Mouse (Mus musculus) adrenal gland, adult 8-10 months (tissue): ENCODE measurements around the gene Fat2. TPM values are rescaled to one million over a fixed set of nuclear protein-coding genes. Genes with fewer than 3 reads are reported as not detected.
A peak's percentile ranks its signal among the peaks of the same experiment; 100 is the strongest.

ENCODE experiments used
- DNase-seq: peaks from one replicate; pipeline ENCODE4 v3.0.0; 2022
- total RNA-seq, 4 experiments: library from RNA; stranded (reverse); gene quantifications; 2 replicates each; pipeline ENCODE4 v1.2.4; 2022

Gene Fat2
- total RNA-seq: under 1 TPM; 0.03 to 0.08 (median 0.06) TPM

DNA sequence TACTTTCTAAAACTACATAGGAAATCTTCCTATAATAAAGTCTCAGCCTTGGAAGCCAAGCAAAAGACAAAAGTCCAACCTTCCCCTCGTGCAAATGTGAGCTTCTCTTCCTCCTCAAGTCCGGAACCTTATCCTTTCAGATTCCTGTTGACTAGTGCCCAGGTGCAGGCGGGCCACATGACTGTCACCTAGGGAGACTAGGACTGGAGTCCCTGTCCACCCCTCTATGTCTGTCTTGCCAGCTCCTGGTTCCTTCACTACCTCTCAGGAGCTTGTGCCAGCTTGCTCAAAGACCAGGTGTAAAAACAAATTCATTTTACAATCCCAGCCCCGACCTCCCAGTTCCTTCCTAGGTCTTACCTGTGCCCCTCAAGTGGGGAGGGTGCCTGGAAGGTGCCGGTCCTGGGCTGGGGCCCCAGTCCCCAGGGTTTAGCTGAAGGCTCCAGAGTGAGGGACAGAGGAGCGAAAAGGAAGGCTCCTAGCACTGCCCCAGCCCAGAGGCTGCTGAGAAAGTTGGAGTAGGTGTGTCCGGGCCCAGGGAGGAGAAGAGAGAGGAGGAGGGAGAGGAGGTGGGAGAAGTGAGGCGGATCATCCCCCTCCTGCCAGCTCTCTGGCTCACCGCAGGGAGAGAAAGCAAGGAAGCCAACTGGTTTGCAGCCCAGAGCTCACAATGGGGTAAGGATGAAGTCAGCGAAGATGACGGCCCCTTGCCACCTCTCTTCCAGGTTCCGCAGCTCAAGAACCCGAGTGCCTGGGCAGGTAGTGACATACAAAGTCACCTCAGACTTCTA is at the start of gene Fat2:
Gene Fat2 (minus strand): TSS at position 464 of the 791 bp plus-strand sequence.
- no peak for DNase-seq

DNA sequence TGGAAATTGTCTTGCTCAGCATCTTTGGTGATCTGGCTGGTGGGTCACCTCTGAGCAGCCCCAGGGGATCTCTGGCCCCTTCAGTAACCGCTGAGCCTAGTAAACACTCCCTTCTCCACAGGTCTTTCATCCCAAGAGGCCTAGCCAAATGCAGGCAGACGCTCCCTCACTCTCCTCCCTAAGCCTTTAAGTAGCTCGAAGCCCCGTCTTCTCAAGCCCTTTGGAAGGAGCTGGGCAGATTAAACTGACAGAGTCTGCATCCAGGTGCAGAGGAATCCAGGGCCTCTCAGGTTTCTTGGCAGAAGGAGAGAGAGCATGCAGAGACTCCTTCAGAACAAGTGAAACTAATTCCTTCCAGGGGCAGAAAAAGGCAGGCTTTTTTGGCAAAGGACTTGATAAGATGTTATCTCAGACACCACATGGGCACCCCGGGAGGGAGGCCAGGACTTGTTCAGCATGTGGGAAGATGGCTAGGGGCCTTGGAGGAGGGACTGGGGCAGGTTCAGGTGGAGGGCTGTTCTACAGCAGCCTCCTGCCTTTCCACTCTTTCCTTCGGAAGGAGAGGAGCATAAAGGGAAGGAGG is 47.2 kb upstream of the Fat2 start:
- DNase-seq: no peak

DNA sequence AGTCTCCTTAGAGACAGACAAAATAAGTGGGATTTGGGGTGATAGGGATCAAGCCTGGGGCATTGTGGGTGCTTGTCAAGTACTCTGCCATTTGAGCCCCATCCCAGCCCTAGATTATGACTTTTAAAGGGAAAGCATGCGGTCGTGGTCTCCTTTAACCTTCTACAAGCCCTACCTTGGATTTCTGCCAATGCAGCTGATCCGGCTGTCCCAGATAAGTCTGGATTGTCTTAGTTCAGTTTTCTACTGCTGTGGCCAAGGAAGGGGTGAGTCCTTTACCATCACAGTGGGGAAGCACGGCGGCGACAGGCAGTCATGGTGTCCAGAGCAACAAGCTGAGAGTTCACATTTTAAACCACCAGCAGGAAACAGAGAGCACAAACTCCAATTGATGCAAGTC is 44.5 kb upstream of the Fat2 start:
- DNase-seq: no peak

DNA sequence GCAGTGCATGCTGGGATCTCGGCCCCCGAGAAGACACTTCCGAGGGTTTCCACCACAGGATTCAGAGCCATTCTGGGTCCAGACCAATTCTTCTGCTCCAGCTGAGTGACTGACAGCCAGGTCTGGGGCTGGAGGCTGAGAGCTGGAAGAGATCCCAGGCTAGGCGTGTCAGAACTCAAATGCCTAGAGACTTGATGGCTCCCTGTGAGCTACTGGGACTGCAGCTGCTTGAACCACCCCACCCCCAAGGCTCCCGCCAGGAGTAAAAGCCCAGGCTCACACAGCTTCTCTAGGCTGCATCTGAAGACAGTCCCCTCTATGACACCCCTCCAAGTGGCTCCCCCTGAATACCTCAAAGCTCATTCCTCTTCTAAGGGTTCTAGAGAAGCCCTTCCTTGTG is 42.0 kb upstream of the Fat2 start:
- DNase-seq: no peak

DNA sequence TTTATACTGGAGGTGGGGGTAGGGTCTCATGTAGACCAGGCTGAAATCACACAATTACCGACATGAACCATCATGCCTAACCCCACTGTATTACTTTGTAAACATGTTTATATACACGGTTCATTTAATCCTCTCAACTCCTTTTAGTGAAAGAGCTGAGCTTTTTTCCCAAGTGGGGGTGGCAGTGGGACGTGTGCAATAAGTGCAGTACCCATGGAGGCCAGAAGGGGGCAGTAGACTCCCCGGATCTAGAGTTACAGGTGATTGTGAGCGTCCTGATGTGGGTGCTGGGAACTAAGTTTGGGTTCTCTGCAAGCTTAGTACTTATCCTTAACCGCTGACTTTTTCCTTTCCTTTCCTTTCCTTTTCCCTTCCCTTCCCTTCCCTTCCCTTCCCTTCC is 37.5 kb upstream of the Fat2 start:
- DNase-seq: no peak

DNA sequence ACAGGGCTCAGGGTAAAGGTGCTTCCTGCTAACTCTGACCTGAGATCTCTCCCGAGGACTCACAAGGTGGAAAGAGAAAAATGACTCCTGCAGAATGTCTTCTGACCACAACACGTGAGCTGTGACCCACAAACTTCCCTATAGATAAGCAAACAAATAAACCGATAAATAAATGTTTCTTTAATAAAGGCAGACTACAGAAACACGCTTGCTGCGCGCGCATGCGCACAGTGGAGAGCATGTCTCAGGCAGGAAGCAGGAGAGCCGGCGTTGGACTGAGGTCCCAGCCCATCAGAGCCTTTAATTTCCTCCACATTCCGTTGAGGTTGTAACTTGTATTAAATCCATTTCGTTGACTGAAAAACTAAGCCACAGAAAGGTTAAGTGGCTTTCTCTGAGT is 37.0 kb upstream of the Fat2 start:
- no peak for DNase-seq

DNA sequence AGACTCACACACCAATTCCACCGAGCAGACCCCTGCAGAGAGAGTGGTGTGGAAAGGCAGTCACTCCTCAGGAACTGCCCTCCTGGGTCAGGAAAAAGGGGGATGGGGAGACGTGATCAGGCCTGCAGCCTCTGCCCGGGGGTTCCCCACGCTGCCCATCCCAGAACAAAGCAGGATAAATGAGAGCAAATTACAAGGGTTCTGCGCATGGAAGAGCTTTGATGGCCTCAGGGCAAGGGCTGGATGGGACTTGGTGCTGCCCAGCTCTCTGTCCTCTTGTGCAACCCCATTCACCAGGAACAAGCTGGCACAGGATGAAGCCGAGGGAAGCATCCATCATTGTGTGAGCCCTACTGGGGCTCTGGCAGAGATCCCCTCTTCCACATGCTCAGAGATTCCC is 35.6 kb upstream of the Fat2 start:
- no peak for DNase-seq

DNA sequence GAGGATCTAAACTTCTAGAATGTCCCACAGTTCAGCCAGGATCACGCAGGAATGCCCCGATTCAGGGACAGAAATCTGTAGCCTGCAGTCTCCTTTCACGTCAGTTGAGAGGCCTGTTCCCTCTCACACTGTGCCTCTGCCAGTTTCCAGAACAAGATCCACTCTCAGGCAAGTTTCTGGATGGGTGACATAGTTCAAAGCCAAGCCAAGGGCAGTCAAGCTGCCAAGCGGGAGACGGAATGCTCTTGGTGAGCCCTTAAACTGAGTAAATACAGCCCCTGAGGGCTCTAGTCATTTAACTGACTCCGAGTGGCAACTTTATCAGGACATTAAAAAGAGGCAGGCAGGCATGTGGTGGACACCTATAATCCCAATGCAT is 32.7 kb upstream of the Fat2 start:
- DNase-seq: no peak

DNA sequence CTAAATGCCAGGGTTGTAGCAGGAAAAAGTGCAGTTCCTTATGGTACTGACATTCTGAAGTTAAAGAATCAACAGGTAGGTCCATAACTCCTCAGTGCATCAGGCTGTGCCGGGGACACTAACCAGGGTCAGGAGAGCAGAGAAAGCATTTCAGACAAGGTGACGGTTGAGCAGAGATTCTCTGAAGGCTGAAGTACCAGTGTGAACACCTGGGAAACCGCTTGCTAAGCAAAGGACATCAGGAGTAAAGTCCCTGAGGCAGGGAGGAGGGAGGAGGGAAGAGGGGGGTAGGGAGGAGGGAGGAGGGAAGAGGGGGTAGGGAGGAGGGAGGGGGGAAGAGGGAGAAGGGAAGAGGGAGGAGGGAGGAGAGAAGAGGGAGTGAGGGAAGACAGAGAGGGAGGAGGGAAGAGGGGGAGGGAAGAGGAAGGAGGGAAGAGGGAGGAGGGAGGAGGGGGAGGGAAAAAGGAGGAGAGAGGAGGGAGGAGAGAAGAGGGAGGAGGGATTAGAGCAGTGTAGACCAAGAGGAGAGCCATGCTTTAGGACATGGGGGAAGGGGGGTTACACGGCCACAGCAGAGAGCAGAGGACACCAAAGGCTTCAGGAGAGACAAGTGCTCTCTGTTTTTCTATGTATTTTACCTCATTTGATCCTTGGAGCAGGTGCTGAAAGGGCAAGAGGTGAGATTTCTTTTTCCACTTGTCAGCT is 32.2 kb upstream of the Fat2 start:
- no peak for DNase-seq

DNA sequence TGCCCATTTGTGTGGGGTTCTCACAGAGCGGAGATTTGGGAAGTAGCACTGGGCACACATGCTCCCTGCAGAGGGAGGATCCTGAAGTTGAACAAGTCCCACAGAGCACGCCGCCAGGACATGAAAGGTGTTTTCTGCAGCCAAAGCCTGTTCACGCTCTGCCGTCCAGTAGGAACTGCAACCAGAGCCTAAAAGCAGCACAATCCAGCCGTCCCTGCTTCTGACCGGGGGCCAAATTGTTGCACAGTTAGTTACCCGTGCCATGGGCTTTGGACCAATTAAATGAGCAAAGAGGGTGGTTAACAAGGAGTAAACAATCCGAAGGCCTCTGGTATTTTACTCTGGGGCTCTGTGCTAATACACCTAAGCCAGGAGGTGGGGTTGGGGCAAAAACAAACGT is 31.4 kb upstream of the Fat2 start:
- no peak for DNase-seq

DNA sequence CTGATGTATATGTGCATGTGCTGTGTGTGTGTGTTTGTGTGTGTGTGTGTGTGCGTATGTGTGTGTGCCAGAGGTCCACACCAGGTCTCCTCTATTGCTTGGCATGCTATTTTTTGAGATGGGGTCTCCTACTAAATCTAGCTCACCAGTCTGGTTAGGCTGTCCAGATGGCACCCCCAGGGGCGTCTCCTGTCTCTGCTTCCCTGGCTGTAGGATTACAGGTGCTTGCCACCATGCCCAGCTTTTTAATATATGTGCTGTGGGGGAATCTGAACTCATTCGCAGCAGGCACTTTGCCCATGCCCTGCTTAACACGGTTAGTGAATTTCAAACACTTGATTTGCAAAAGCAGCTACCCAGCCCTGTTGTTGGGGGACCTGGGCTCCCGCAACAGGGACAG is 29.5 kb upstream of the Fat2 start:
- no peak for DNase-seq

DNA sequence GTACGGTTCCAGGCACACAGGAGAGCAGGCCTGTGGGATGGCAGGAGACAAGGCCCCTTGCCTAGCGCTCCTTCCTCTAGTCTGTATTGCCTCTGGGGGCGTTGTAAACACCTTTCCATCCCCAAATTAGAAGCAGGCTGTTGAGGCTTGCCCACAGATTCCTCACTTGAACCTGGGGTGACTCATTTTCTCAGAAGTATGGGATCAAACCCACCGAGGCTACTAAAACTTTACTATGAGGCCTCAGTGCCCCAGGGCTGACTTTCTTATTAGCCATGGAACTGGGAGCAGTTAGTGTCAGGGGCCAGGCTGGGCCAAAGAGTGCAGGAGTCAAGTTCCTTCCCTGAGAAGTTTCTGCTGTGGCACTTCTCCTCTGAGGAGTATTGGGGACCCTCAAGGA is 28.9 kb upstream of the Fat2 start:
- no peak for DNase-seq

DNA sequence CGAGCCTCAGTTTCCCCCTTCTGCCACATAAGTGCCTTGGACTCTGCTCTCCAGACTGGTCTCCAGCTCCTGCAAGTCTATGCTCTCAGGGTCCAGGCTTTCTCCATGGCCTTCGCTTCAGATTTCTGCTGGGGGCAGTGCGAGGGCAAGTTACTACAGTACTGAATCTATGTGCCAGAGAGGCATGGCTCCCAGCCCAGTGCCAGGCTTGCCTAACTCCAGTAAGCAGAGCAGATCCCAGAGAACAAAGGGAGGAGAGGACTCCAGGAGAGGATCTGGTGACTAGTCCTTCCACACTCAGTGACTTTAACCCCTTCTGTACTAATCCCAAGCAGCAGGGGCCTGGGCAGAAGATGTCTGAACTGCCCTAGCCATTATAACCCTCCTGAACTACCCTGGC is 28.3 kb upstream of the Fat2 start:
- DNase-seq: peak; percentile 26

DNA sequence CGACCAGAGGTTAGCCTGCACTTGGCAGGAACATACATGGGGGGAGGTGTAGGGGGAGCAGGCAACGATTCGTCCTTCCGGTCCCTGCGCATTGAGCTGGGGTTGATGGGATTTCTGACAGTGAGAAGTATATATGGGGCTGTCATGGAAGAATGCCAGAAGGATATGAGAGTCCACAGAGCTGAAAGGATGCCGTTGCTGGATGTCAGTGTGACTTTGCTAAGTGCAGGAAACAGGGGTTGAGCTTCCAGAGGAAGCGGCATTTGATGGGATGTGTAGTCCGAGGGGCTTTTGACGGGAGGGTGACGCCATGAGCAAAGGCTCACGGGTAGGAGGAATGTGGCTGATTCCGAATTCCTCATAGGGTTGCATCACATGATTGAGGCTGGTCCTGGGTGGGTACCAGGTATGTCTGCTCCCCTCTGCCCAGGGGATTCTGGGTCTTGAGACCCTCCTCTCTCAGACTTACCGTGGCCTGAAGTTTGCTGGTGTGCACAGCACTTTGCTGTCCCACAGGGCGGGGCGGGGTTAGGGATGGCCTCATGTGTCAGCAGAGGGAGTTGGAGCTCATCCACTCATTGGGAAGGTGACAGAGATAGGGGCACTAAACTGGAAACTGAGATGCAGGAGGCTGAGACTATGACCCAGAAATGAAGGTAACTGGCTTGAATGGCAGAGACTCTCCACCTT is 21.9 kb upstream of the Fat2 start:
- no peak for DNase-seq

DNA sequence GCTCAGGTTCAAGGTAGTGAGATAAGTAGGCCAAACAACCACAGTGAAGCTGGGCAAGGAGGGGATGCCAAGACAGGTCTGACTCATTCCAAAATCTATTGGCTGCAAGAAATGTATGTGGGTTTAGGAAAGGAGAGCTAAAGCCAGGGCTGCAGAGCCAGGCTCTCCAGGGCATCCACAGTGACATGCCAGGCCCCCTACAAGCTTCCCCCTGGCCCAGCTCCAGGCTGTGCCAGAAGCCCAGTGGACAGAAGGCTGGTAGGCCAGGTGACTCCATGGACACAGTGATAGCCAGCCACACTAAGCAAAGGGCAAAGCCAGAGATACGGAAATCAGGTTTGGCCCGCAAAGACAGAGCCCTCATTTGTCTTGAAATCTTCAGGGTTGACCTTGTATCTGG is 20.5 kb upstream of the Fat2 start:
- no peak for DNase-seq

DNA sequence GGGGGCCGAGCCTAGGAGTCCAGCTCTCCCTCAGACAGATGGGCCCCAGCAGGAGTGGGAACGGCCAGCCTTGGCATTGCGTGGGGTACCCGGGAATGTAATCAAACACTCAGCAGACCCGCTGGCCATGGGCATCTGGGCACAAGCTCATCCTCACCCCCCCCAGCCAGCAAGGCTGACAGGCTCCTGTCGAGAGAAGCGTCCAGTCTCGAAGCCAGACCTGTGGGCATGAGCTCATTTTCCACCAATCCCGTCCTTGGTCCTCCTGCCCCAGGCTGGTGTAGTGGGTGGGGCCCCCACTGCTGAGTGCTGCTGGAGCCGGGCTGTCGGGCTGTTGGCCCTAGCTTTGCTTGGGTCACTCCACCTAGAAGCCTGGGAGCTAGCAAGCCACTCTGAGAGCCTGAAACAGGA is 5.6 kb upstream of the Fat2 start:
- no peak for DNase-seq

DNA sequence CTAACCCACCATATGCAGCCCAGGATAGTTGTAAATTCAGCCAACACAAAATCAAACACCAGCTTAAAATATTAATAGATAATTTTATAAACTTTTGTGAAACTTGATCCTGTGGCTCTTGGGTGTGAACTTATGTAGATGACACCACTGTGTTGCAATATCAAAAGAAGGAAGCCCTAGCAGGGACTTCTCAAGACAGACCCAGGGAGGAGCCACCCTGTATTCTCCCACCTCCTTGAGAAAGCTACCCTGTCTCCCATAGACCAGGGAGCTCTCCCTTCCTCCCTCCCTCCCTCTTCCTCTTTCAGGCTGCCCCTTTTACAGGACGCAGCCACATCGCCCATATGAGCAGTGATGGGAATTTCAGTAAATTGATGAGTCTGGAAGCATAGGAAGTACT is 4.4 kb upstream of the Fat2 start:
- DNase-seq: no peak

DNA sequence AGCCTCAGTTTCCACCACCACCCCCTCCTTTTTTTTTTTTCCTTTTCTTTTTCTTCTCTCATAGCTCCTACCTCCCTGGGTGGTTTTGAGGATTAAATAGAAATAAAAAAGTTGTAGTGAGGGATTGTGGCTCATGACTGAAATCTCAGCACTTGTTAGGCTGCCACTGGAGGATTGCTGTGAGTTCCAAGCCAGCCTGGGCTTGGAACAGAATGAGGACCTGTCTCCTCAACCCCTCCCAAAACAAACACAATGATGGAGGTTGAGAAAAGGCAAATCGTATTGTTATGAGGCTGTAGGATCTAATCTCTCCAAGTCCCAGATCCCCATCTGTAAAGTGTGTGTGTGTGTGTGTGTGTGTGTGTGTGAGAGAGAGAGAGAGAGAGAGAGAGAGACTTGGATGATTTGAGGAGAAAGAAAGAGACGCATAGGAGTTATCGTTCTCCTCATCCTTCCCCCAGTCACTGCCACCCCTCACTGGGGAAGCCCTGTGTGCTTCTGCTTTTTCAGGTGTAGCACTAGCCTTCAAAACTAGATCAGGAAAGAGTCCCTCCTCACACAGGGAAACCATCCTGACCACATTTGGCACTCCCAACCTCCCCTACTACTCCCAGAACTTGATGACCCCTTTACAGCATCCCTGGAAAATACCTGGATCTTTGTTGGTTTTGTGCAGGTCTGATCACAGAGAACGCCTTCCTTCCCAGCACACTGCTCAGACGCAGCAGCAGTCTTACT is 837 bp upstream of the Fat2 start:
- no peak for DNase-seq

DNA sequence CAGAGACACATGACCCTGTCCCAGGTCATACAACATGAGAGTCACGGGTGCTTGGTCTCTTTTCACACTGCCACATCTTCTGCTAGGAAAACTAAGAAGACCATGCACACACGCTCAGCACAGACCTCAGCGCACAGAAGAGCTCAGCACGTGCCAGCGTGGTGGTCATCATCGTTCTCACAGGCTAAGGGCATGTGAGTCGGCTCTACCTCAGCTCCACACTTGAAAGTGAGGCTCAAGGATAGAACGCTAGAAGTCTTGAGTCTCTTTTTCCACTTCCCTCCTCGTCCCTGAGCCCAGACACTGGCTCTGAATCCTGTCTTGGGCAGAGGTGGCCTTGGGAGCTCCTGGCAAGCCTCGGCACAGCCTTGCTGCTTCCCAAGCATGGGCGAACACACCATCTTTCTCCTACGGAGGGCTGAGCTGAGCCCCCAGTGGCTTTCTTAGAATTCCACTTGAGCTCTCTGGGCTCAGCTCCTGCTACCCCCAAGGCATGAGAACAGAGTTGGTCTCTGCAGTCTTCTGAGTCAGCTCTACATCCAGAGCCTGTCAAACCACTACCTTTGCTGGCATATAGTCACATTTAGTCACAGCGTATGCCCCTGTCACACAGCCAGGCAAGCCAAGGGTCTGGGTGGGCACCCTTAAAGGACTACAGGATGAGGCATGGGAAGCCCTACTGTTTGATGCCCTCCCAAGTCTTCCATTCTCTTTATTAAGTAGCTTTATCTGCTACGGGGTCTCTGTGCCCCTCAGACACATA is 869 bp downstream of the Fat2 start:
- DNase-seq: no peak

DNA sequence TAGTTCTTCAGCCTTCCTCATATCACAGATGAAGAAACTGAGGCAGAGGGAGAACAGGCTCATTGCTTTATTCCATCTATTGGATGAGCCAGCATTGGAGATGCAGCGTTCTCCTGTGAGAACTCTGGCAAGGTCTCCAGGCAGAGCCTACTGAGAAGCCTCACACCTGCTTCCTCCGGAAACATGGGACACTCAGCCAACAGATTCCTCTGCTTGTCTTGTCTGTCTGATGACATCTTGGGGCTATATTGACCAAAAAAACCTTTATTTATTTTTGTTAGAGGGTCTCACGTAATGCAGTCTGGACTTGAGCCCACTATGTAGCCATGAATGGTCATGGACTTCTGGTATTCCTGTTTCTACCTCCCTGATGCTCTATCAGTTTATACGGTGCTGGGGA is 1.8 kb downstream of the Fat2 start:
- DNase-seq: no peak

DNA sequence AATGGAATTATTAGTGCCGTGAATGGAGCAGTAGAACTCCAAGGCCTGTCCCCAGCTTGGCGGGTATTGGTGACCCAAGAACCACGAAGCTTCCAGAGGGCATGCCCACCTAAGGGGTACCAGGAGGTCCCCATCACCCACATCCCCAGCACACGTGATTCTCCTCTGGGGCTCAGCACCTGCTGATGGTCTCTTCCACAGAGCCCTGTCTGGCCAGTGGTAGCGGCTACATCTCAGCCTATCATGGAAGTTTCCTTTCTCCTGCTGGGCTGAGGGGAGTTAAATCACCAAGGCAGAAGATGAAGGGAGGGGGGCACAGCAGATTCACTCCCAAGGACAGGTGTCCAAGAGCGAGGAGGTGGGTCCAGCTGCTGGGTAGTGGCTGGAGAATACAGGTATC is 2.3 kb downstream of the Fat2 start:
- no peak for DNase-seq
